Mouse (Mus musculus) gastrocnemius, postnatal 36 days (tissue): Measurements from ENCODE around the gene Timm17a. TPM values are rescaled to one million over a fixed set of nuclear protein-coding genes. Genes with fewer than 3 reads are reported as not detected.

Experiments
- DNase-seq, 2 experiments: peaks; one replicate each; pipeline ENCODE4 v3.0.0; 2022
- intact Hi-C: fragments of 180-260 bp; cut with DNase I; formaldehyde crosslinking; loops from one replicate; pipeline ENCODE4 v1.15.1; 2025
- long read RNA-seq, 2 experiments: library from polyadenylated mRNA; stranded (forward); transcript quantifications; one replicate each; pipeline ENCODE4 v2.0.0; 2021
- total RNA-seq, 2 experiments: library from RNA; stranded (reverse); gene quantifications; 2 replicates each; pipeline ENCODE4 v1.2.3; 2021

Timm17a gene
- 100 to 1,000 TPM; 270 to 308 TPM for total RNA-seq
- long read RNA-seq, experiment 1, full-length matches to known transcripts = 439 of 473 reads
- long read RNA-seq, experiment 1, partial matches to known transcripts = 15 of 473 reads
- long read RNA-seq, experiment 1, other reads (novel, unspliced or antisense) = 19 of 473 reads
- long read RNA-seq, experiment 2, full-length matches to known transcripts = 525 of 573 reads
- long read RNA-seq, experiment 2, partial matches to known transcripts = 27 of 573 reads
- long read RNA-seq, experiment 2, other reads (novel, unspliced or antisense) = 21 of 573 reads

DNA sequence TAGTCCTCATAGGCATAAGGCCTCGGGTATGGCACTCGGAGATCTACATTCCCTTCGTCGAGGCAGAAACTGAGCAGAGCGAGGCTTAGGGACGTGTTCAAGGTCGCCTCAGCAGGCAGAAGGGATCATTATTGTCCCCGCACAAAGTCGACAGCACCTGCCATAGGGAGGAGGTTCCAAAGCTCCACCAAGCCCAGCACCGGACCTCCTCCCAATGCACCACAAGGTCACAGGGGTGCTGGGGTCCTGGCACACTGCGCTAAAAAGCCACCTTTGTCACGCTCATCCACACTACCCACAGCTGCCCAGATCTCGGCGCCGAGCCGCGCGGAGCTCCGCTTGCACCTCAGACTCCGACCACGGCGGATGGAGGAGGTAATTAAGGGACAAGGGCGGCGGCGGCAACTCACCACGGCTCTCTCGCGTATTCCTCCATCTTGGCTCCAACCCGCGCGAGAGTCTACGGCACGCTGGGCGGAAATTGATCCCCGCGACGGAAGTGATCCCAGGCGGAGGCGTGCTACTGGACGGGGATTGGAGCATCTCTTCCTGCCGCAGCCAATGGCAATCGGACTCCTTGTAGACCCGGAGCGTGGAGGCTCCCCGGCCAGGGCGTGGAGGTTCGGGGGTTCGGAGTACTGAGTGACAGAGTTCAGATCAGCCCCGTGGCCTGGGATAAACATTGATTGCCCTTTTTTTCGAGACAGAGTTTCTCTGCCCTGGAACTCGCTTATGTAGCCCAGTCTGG, at the start of gene Timm17a:
Timm17a (minus strand) TSS at position 495 of the 748 bp plus-strand sequence.
- peak; percentile 87 to 92 for DNase-seq
- intact Hi-C loops = no loop called here

DNA sequence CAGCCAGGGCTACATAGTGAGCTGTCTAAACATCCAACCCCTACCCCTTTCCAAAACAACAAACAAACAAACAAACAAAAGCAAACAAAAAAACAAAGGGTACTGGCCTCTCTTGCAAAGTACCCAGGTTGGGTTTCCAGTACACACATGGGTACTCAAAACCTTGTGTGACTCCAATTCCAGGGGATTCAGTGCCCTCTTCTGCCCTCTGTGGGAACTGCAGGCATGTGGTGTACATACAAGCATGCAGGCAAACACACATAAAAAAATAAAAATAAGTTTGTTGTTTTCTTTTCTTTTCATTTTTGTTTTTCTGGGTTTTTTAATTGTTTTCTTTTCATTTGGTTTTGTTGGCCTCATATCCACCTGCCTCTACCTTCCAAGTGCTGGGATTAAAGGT, 48.5 kb upstream of the Timm17a start:
- intact Hi-C loops = no loop called here
- DNase-seq = no peak

DNA sequence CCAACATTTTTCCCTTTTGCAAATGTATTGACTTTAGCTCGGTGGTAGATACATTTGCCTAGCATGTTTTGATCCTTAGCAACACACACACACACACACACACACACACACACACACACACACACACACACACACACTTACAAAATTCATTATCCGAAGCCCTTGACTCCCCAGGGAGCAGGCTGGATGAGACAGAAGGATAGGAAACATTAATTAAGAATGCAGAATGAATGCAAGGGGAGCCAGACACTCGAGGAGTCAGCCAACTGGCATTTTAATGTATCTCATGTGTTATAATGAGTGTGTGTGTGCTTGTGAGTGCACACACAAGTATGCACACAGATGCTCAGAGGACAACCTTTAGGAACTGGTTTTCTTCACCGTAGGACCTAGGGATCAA, 47.9 kb upstream of the Timm17a start:
- DNase-seq = no peak
- intact Hi-C loops = no loop called here

DNA sequence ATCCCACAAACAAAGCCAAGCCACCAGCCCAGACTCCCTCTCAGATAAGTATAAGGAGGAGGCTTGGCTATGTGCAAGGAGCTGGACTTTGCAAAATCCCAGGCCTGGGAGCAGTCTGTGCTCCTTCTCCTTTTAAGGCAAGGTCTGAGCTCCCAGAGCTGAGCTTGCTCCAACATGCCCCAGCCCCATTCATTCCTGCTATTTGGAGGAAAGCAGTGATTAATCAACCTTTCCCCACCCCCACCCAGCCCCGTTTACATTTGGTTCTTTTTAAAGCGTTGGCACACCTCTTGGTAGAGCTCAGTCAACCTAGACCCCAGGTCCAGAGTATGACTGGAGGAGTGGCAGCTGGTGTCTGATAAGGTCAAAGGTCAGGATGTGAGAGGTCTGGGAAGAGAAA, 45.5 kb upstream of the Timm17a start:
- intact Hi-C loops = no loop called here
- DNase-seq = no peak

DNA sequence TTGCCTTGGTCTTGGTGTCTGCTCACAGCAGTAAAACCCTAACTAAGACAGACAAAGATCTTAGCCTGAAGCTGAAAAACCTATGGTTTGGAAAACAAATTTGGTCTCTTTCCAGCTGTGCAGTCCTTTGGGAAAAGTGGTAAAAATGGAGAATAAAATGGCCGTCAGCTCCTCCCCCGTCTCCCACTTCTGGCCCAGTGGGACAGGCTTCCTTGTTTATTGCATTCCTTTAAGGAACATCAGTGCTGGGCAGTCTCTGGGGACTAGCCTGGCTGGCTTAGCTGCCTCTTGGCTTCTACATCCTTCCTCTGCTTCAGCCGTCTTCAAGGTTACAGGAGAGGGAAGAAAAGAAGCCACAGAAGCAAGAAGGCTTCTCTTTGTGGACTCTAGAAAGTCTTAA, 38.4 kb upstream of the Timm17a start:
- DNase-seq = peak in 1 of 2 experiments; percentile 42
- intact Hi-C loops = no loop called here

DNA sequence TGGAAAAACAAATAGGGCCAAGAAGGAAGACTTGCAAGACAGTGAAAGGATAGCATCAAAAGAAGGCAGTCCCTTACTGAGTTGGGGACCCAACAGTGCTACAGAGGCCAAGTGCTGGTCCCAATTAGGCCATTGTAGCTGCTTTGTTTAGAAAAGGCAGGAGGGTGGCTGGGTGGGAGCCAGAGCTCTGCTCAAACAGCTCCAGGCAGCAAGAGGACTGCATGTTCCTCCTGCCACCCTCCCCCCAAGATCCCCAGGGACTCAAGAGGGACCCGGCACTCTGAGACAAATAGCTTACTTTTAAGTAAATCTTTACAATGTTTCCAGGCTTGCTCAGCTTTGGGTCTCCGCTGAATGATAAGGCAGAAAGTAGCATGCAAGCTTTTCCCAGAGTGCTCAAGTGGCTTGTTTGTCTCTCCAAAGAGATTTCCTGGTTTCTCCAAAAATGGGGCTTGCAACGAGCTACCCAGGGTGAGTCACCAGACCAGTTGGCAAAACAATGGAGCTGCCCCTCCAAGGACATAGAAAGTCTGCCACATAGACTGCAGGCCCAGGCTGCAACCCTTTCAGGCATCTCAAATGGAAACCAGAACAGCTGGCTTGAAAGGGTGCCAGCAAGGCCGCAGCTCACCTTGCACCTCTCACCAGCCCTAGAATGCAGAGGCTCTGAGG, 34.1 kb upstream of the Timm17a start:
- DNase-seq = peak in 1 of 2 experiments; percentile 47
- intact Hi-C loops = no loop called here

DNA sequence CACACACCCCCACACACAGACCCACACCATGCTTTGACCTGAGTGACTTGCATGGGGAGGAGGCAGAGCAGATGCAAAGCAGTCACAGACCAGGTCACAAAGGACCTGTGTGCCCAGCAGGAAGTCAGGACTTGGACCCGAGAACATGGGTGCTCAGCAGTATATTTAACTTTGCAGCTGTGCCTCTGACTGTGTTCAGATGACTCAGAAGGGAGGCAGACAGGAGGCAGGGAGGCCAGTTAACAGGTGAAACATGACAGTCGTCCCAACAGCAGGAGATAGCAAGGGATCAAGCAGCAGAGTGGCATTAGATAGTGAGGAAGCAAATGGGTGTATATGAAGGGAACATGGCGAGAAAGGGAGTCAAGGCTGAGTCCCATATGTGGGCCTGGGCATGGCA, 33.3 kb upstream of the Timm17a start:
- DNase-seq = no peak
- intact Hi-C loops = no loop called here

DNA sequence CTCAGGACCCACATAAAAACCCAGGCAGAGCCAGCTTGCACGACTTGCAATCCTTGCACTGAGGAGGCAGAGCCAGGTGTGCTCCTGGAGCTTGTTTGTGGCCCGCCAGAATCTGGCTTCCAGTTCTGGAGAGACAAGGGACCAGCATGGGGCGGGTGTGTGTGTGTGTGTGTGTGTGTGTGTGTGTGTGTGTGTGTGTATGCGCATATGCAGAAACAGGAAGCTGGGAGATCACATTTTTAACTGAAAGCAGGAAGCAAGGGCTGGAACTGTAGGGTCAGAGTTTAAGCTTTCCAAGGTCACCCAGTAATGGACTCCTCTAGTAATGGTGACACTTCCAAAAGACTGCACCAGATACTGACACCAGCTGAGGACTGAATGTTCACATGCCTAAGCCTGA, 30.4 kb upstream of the Timm17a start:
- intact Hi-C loops = no loop called here
- no peak for DNase-seq

DNA sequence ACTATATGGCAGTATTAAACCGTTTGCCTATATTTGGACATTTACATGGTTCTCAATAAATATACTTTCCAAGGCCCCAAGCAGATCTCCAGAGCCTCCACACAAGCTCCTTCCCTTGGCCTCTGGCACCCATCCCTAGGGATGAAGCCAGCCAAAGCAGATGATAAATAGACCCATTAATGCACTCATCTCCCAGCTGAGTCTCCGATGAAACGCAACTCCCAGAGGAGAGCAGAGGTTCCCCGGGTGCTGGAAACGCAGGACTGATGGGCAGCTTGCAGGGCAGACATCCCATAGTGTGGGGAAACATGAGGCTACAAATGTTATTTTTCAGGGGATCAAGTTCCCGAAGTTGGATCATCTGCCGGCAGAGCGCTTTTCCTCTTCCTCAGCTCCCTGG, 28.4 kb upstream of the Timm17a start:
- no peak for DNase-seq
- intact Hi-C loops = no loop called here

DNA sequence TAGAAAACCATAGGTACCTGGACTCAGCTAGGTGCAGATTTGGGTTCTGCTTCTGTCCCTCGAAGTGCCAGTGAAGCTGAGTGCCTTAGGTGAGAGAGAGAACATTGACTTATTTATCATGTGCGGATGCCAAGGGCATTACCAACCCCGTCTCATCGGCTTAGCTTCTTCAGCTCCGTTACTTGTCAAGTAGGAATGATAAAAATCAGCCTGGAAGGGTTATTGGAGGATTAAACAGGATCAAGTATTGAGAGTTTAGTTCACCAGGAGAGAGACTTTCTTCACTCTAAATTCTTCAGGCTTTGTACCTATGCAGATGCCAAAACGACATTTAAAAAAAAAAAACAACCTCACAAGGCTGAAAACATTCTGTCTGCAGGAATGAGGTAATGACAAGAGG, 17.0 kb upstream of the Timm17a start:
- intact Hi-C loops = no loop called here
- no peak for DNase-seq

DNA sequence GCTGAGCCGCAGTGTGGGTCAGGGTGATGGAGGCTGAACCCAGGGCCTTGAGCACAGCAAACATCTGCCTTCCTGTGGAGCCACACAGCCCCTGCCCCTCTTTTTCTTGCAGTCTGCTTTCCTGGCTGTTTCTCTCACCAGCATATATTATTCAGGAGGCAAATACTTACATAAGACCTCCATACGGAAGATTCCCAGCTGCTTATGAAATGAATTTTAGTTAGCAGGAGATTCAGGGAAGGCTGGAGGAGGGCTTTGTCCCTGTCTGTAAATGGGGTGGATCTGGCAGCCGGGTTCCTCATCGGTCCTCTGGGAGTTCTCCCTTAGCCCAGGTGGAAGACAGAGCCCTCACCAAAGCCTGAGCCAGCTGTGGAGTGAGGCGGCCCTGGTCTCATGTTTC, 14.8 kb upstream of the Timm17a start:
- DNase-seq = no peak
- intact Hi-C loops = no loop called here

DNA sequence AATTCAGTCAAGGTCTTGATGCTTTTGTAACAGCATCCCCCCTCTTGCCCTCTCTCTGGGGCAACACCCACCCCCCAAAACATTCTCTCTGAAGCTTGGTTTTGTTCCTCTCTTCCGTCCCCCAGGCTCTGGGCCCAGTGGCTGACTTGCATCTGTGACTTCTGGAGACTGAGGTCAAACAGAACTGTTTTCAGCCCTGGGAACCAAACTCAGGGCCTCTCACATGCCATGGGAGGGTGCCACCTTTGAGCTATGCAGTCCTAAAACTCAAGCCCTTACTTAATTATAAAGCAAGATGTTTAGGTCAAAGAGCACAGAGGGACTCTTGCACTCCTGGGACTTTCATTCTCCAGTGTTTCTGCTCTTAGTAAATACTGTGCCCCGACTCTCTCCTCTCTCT, 12.4 kb upstream of the Timm17a start:
- intact Hi-C loops = no loop called here
- DNase-seq = no peak

DNA sequence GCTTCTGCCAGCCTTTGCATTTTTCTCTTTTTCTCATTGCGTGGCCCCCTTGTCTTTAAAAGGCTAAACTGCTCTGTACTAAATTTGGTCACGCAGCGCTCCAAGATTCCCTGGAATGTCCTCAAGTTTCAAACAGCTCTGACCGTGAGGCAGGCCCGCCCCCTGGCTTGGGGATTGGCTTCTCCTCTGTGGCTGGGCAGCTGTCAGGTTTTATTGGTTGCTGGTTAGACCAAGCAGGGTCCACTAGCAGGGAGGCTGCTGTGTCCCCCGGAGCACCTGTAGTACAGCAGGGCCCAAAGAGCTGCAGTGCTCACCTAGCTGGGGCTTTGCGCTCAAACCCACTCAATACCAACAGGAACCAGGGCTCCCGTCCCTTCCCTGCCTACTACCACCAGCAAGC, 11.0 kb upstream of the Timm17a start, which contains the start of gene Lmod1:
Lmod1 (plus strand) TSS at position 237 of the 400 bp plus-strand sequence.
- intact Hi-C loops = loop anchor here (5.0 kb wide), 1 partner anchor 43 kb away; no protein-coding TSS in a partner anchor
- DNase-seq = peak in 1 of 2 experiments; percentile 42

DNA sequence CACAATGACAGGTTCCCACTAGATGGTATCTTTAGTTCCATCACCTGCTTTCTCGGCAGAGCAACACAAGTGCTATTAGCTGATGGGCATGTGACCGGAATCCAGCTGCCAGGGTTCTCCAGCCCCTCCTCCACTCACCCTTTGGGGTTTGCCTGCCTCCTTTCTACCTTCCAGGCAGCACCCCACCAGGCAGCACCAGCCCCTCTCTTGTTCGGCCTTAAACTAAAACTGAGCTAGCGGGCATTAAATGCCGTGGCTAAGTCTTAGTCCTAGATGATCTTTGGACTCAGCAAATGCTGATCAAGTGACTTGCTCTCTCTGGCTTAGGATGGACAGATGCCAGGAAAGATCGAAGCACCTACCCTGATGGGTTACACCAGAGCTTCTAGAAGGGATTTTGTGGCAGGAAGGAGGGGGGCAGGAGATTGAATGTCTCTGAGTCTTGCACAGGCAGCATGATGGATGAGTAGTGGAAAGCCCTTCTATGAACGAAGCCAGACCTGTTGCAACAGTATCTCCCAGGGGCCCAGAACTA, 9.9 kb upstream of the Timm17a start:
- intact Hi-C loops = loop anchor here (5.0 kb wide), 1 partner anchor 44 kb away; no protein-coding TSS in a partner anchor
- DNase-seq = no peak

DNA sequence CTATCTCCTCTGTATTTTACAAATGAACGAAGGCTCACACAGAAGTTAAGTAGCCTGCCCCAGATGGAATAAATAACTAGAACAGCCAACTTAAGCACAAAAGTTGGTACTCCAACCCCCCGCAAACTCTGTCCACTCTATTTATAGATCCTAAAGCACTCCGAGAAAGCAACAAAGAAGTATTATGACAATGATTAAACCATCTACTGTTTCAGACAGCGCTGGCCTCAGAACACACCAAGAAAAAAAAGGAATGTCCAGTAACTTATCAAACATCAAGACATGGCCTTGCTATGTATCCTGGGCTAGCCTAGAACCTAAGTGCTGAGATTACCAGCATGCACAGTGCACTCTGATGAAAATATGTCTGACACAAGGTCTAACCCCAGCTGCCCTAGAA, 1.4 kb downstream of the Timm17a start:
- intact Hi-C loops = no loop called here
- no peak for DNase-seq

DNA sequence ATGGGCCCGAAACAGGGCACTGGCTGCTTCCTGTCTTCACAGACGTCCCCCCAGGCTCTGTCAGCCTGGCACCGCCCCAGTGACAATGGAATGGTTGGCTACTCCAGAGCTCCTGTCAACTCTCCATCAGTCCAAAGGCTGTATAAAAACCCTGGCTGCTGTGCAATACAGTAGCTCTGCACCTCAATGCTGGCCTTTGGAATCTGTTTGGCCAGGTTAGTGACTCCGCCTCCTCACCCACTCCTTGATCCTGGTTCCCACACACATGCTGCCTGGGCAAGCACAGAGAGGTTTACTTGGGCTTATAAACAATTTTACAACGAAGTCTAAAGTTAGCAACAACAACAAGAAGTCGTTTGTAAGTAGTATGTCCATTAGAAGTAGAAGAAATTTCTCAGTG, 2.2 kb downstream of the Timm17a start:
- no peak for DNase-seq
- intact Hi-C loops = no loop called here

DNA sequence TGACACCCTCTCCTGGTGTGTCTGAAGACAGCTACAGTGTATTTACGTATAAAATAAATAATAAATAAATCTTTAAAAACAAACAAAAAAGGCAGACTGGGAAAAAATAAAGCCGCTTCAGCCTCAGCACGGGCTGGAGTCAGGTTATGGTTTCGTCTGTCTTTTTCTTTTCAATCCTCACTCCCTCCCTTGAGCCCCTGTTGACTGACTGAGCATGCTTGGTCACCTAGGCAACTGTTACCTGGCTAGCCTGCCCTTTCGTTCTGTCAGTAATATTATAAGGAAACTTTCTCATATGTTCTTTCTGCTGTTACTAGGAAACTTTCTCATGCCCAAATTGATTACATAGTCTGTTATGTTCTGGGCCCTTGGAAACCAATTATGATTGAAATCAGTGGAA, 22.7 kb downstream of the Timm17a start:
- intact Hi-C loops = no loop called here
- no peak for DNase-seq

DNA sequence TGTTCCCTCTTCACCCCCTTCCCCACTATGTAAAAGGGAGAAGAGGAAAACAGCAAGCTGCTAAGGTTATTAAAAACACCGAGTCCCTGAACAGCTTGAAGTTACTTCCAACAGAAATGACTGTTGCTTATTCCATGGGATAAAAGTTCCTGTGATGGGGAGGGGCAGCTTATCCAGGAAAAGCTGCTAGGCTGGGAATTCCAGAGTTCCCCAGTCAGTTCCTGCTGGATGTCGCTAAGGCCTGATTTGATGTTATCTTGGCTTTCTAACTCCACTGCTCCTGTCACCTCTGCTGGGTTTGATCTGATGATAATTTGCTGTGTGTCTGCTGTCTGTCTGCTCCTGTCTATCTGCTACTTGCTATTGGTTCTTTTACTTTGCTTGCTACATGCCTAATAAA, 27.3 kb downstream of the Timm17a start:
- no peak for DNase-seq
- intact Hi-C loops = no loop called here

DNA sequence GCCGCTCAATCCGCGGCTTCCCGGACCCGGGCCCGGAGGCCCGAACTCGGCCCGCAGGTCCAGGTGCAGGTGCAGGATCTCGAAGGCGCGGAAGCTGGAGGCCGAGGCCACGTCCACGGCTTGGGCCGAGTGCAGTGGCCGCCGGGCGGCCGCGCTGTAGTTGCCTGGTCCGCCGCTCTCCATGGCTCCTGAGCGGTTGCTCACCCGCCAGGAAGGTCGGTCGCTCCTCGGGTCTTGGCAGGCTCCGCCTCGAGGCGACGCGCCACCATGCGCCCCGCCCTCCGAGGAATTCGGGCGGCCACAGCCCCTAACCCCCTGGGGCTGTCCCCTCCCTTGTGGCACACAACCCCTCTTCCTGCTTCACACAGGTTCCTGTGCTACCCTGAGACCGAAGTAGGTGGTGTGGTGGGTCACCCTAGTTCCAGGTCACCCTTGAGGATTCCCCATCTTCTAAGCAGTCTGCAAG, 29.7 kb downstream of the Timm17a start, which contains the start of gene Rnpep:
Rnpep (minus strand) TSS at position 259 of the 466 bp plus-strand sequence.
- DNase-seq = peak; percentile 55 to 72
- intact Hi-C loops = loop anchor here (5.0 kb wide), 1 partner anchor 33 kb away; no protein-coding TSS in a partner anchor

DNA sequence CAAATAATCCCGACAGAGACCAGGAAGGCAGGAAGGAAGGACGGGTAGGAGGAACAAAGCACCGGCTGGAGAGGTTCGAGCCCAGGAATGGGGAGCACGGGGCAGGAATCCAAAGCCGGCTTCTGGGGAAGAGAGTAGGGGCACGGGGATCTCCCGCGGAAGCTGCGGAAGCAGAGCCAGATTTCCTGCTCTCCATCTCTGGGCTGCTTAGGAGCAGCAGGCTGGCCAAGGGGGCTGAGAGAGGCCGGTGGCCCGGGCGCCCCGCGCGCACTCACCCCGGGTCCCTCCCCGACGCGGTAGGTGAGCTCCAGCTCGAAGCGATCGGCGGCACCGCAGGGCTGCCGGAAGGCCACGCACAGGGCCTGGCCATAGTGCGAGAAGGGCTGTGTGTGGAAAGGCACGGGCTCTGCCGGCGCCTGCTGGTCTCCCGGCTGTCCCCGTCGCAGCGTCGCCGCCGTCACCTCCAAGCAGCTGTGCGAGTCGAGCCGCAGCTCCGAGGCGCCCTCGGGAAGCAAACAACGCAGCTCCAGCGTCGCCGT, 30.2 kb downstream of the Timm17a start:
- no peak for DNase-seq
- intact Hi-C loops = loop anchor here (5.0 kb wide), 1 partner anchor 34 kb away; no protein-coding TSS in a partner anchor
